Mouse (Mus musculus) cerebellum, adult (tissue): ENCODE measurements around the gene Bzw2.
A peak's percentile ranks its signal among the peaks of the same experiment; 100 is the strongest.

Experiments used
- ATAC-seq: cut with Nextera tagmentation; 2 replicates; pipeline ENCODE4 v1.9.2; 2017; ENCODE audit warnings: mild to moderate bottlenecking, moderate library complexity, mixed read lengths; ENCODE audit not compliant: insufficient number of reproducible peaks, low FRiP score, low TSS enrichment

Gene Bzw2

GRCm38 (mm10) chr12:36078101-36078899 lies 79.6 kb downstream of the Bzw2 start:
- no peak for ATAC-seq

- no peak for ATAC-seq
These were observed 85.0 kb downstream of the Bzw2 start for GRCm38 (mm10) chr12:36072860-36073259.

- no peak for ATAC-seq
These were observed 87.6 kb downstream of the Bzw2 start for GRCm38 (mm10) chr12:36070231-36070630.

GRCm38 (mm10) chr12:36067538-36067937 lies 90.3 kb downstream of the Bzw2 start:
- ATAC-seq: no peak

GRCm38 (mm10) chr12:36065911-36066310 lies 92.0 kb downstream of the Bzw2 start:
- no peak for ATAC-seq

GRCm38 (mm10) chr12:36057699-36058098 lies 100.2 kb downstream of the Bzw2 start:
- ATAC-seq: no peak

- no peak for ATAC-seq
These were observed 107.6 kb downstream of the Bzw2 start for GRCm38 (mm10) chr12:36050276-36050675.

GRCm38 (mm10) chr12:36047593-36047992 lies 110.3 kb downstream of the Bzw2 start:
- ATAC-seq: no peak

GRCm38 (mm10) chr12:36046196-36046595 lies 111.7 kb downstream of the Bzw2 start:
- ATAC-seq: no peak

GRCm38 (mm10) chr12:36044691-36045090 lies 113.2 kb downstream of the Bzw2 start:
- ATAC-seq: no peak

- peak; percentile 95 for ATAC-seq
These were observed 115.5 kb downstream of the Bzw2 start, which contains the start of gene Tspan13 for GRCm38 (mm10) chr12:36042348-36042778. Gene Tspan13, minus strand, starts transcription at chr12:36042500.
